Mouse (Mus musculus): ENCODE measurements around the gene Ovol1. TPM values are rescaled to one million over a fixed set of nuclear protein-coding genes. Genes with fewer than 3 reads are reported as not detected.

Gene Ovol1
- polyA plus RNA-seq, 1 experiment = 55.3 TPM

DNA sequence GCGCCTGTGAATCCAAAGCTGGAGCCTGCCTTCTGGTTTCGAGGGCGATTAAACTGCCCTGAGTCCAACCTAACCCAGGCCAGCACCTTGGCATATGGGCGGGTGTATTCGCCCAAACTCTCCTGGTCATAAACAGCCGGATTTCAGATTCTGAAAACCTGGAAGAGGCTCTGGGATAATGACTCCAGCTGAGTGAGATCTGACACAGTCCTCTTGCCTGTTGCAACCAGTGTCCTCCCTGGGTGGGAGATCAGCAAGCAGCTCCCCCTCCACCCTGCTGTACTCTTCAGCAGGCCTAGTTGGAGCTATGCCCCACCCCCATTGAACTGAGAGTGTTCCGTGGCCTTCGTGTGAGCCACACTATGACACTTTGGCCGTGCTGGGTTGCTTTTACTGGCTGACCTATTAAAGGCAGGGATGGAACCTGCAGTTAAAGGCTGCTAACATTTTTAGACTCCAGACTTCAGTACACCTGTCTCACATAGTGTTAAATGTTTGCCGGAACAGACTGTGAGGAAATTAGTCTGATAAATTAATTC is 875 bp upstream of the Ovol1 start:
- peaks cover 24% of the 10 kb centered on the region for H3K4me1 ChIP-seq (ENCODE audit: control insufficient read depth, insufficient read depth, insufficient read length, low read length)
- 13% methylated on average over 10 of the region's 10 CpGs for whole genome bisulfite sequencing
- H3K27ac ChIP-seq (ENCODE audit: insufficient read depth, low read depth, low read length) = peak overlapping the region; percentile 96
- H3K27me3 ChIP-seq (ENCODE audit: control insufficient read depth, insufficient read depth, low read length) = no peaks in the 10 kb centered on the region
- no peak for TF ChIP-seq CTCF (IDR thresholded peaks at IDR 0.05; ENCODE audit: extremely low read depth, insufficient read length, insufficient replicate concordance, low read depth, low read length)
- no peak for TF ChIP-seq POLR2A (IDR thresholded peaks at IDR 0.05; ENCODE audit: low read depth, low read length)
- H3K36me3 ChIP-seq (ENCODE audit: control insufficient read depth, insufficient read depth, low read length) = no peaks in the 10 kb centered on the region
- peak overlapping the region; percentile 89 for H3K4me3 ChIP-seq (ENCODE audit: low read depth, low read length)

DNA sequence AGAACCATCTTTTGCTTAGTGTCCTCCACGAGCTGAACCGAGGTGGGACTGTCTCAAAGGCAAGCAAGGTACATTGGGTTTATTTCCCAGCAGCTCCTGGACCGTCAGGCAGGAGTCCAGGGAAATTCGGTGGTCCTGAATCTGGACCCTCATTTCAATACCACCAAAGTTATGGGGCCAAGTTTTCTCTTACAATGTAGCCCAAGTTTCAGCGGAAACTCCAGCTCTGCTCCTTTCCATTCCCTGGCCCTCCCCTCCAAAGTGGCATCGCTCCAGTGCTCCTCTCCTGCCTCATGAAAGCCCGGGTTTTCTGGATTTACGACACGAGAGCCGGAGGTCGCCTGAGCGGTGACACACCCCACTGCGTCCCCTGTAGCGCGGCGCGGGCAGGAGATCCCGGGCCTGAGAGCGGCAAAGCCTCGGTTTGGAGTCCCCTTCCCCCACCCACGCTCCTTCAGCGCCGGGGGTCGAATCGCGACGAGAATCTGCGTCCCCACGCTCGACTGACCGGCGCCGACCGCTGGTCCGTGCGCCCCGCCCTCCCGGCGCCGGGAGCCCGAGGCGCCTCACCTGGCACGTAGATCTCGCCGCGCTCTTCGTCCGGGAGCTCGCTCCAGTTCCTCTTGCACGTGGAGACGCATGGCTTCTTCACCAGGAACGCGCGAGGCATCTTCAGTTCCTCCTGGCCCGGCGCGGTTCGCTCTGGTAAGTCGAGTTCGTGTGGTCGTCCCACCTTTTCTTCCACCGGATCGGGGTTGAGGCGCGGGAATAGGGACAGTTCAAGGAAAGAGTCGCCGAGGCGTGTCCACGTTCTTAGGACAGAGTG is 602 bp downstream of the Ovol1 start:
- Histone ChIP-seq H3K36me3 (ENCODE audit: control insufficient read depth, insufficient read depth, low read length) (0 out of 2 replicates have a peak, but pooled peaks cover 2% of the 10 kb centered on the region), H3K4me3 (ENCODE audit: low read depth, low read length) (peak overlapping the region; percentile 89), H3K4me1 (ENCODE audit: control insufficient read depth, insufficient read depth, insufficient read length, low read length) (peaks cover 32% of the 10 kb centered on the region), H3K27me3 (ENCODE audit: control insufficient read depth, insufficient read depth, low read length) (no peaks in the 10 kb centered on the region), H3K27ac (ENCODE audit: insufficient read depth, low read depth, low read length) (peak overlapping the region; percentile 97)
- under 1% methylated on average over 69 of the region's 69 CpGs for WGBS
- TF ChIP-seq CTCF (IDR thresholded peaks at IDR 0.05; ENCODE audit: extremely low read depth, insufficient read length, insufficient replicate concordance, low read depth, low read length) (no peak), POLR2A (IDR thresholded peaks at IDR 0.05; ENCODE audit: low read depth, low read length) (no peak)

DNA sequence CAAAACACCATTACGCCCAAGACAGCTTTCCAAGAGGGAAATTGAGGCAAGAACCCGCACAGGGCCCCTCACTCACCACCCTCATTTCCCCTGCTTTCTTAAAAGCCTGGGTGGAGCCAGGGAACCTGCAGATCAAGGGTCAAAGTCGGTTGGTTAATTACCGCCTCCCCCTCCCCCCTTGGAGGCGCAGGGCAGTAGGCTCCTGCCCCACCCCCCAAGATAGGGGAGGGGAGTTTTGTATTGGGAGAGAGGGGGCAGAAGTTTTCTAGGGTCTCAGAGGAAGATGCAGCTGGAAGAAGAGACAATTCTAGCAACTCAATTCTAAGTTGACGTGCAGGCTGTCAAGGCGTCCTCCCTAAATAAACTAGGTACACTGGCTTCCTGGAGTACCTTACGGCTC is 1.2 kb downstream of the Ovol1 start:
- no peaks in the 10 kb centered on the region for H3K27me3 ChIP-seq (ENCODE audit: control insufficient read depth, insufficient read depth, low read length)
- 11% methylated on average over 8 of the region's 8 CpGs for WGBS
- 0 out of 2 replicates have a peak, but pooled peaks cover 2% of the 10 kb centered on the region for H3K36me3 ChIP-seq (ENCODE audit: control insufficient read depth, insufficient read depth, low read length)
- peak overlapping the region; percentile 97 for H3K27ac ChIP-seq (ENCODE audit: insufficient read depth, low read depth, low read length)
- TF ChIP-seq POLR2A (IDR thresholded peaks at IDR 0.05; ENCODE audit: low read depth, low read length) = no peak
- peaks cover 34% of the 10 kb centered on the region for H3K4me1 ChIP-seq (ENCODE audit: control insufficient read depth, insufficient read depth, insufficient read length, low read length)
- peak overlapping the region; percentile 89 for H3K4me3 ChIP-seq (ENCODE audit: low read depth, low read length)

DNA sequence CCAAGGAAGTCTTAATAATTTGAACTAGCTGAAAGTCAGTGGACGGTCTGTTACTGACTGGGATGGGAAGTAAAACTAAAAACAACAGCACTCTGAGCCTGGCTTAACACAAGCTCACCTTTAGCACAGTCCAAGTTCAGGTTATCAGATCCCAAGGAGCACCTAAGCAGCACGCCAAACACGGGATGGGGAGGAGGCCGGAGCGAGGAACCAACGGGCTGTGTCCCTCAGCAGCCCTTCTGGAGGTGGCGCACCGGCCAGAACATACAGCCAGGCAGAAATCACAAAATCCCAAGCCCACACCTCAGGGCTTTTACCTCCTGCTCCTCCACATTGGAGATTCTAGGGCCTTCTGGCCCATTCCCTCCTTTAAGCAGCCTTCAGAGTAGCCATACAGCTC is 1.7 kb downstream of the Ovol1 start:
- 0 out of 2 replicates have a peak, but pooled peaks cover 2% of the 10 kb centered on the region for H3K36me3 ChIP-seq (ENCODE audit: control insufficient read depth, insufficient read depth, low read length)
- H3K27ac ChIP-seq (ENCODE audit: insufficient read depth, low read depth, low read length) = peak overlapping the region; percentile 97
- H3K4me1 ChIP-seq (ENCODE audit: control insufficient read depth, insufficient read depth, insufficient read length, low read length) = peaks cover 38% of the 10 kb centered on the region
- TF ChIP-seq CTCF (IDR thresholded peaks at IDR 0.05; ENCODE audit: extremely low read depth, insufficient read length, insufficient replicate concordance, low read depth, low read length) = no peak
- no peak for TF ChIP-seq POLR2A (IDR thresholded peaks at IDR 0.05; ENCODE audit: low read depth, low read length)
- no peaks in the 10 kb centered on the region for H3K27me3 ChIP-seq (ENCODE audit: control insufficient read depth, insufficient read depth, low read length)
- peak overlapping the region; percentile 89 for H3K4me3 ChIP-seq (ENCODE audit: low read depth, low read length)
- WGBS = 25% methylated on average over 8 of the region's 8 CpGs

DNA sequence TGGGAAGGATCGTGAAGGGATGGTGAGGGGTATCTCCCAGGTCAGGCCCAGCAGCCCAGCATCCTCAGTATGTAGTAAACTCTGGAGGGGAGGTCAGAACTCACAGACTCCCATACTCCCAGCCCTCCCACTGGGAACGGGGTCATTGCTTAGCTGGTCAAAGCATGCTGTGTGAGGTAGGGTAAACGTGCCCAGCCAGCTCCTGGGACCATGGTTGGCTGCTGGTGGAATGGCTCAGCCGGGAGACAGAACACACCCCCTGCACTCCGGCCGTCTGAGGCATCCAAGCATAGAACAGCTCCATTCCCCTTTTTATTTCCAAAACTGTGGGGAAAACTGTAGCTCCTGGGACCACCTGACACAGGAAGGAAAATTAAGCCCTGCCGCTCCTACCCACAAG is 2.3 kb downstream of the Ovol1 start:
- peak overlapping the region; percentile 89 for H3K4me3 ChIP-seq (ENCODE audit: low read depth, low read length)
- WGBS = 26% methylated on average over 7 of the region's 7 CpGs

DNA sequence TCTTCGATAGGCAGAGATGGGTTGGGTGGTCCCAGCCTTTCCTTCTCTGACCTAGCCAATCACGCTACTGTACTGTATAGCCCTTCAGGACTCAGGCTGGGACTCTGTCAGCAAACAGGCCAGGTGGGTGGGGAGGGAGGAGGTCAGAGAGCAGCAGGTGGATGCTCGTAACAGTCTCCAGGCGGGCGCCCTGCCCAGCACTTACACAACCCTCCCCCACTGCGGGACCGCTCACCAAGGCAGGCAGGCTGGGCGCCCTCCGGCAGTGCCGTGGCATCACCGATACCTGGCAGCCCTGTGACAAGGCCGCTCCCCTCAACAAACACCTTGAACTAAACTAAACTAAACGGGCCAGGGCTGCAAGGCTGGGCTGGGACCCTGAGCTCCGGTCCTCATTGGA is 6.2 kb downstream of the Ovol1 start:
- Histone ChIP-seq H3K36me3 (ENCODE audit: control insufficient read depth, insufficient read depth, low read length) (peaks cover 39% of the 10 kb centered on the region), H3K27me3 (ENCODE audit: control insufficient read depth, insufficient read depth, low read length) (no peaks in the 10 kb centered on the region), H3K27ac (ENCODE audit: insufficient read depth, low read depth, low read length) (peak overlapping the region; percentile 99), H3K4me1 (ENCODE audit: control insufficient read depth, insufficient read depth, insufficient read length, low read length) (peaks cover 40% of the 10 kb centered on the region), H3K4me3 (ENCODE audit: low read depth, low read length) (peak overlapping the region; percentile 48)
- TF ChIP-seq POLR2A (IDR thresholded peaks at IDR 0.05; ENCODE audit: low read depth, low read length) = no peak
- TF ChIP-seq CTCF (IDR thresholded peaks at IDR 0.05; ENCODE audit: extremely low read depth, insufficient read length, insufficient replicate concordance, low read depth, low read length) = no peak
- 35% methylated on average over 14 of the region's 14 CpGs for WGBS

More for the DNA sequence above, 2.3 kb downstream of the Ovol1 start:
- TF ChIP-seq CTCF (IDR thresholded peaks at IDR 0.05; ENCODE audit: extremely low read depth, insufficient read length, insufficient replicate concordance, low read depth, low read length) = no peak
- no peak for TF ChIP-seq POLR2A (IDR thresholded peaks at IDR 0.05; ENCODE audit: low read depth, low read length)
- Histone ChIP-seq H3K36me3 (ENCODE audit: control insufficient read depth, insufficient read depth, low read length) (peaks cover 5% of the 10 kb centered on the region), H3K4me1 (ENCODE audit: control insufficient read depth, insufficient read depth, insufficient read length, low read length) (peaks cover 43% of the 10 kb centered on the region), H3K27ac (ENCODE audit: insufficient read depth, low read depth, low read length) (peak overlapping the region; percentile 97), H3K27me3 (ENCODE audit: control insufficient read depth, insufficient read depth, low read length) (no peaks in the 10 kb centered on the region)

DNA sequence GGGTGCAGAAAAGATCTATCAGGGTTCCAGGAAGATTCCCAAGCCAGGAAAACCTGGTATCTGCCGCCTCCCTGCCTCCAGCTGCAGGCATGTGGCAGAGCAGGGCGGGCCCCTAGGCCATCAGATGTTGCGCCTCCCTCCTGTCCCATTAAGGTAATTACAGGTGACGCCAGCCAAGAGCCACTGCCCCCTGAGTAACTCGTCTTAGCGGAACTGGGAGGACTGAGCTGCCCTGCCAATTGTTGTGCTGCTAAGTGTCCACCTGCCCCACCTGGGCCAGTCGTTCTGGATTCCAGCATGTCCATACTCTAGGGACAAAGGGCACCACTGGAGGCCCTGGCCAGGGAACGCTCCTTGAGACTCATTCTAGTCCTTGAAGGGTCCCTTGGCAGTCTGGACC is 6.6 kb downstream of the Ovol1 start:
- Histone ChIP-seq H3K27me3 (ENCODE audit: control insufficient read depth, insufficient read depth, low read length) (no peaks in the 10 kb centered on the region), H3K36me3 (ENCODE audit: control insufficient read depth, insufficient read depth, low read length) (peaks cover 41% of the 10 kb centered on the region), H3K4me1 (ENCODE audit: control insufficient read depth, insufficient read depth, insufficient read length, low read length) (peaks cover 40% of the 10 kb centered on the region), H3K27ac (ENCODE audit: insufficient read depth, low read depth, low read length) (peak overlapping the region; percentile 99), H3K4me3 (ENCODE audit: low read depth, low read length) (peak overlapping the region; percentile 48)
- WGBS = 26% methylated on average over 8 of the region's 8 CpGs
- TF ChIP-seq POLR2A (IDR thresholded peaks at IDR 0.05; ENCODE audit: low read depth, low read length) (no peak), CTCF (IDR thresholded peaks at IDR 0.05; ENCODE audit: extremely low read depth, insufficient read length, insufficient replicate concordance, low read depth, low read length) (no peak)

All from small intestine, adult 2 months (tissue).